24 mouse cellular contexts compared by ENCODE assay signal in genomic region chr1:169135542-169135941, GRCm38 (mm10).
"Had no signal": no experiment of that assay in that cellular context is flagged by ENCODE, and none has a peak within 500 bp of the region (broad histone marks: within the 10 kb centered on the region; RNA-seq: fewer than 3 reads in every experiment).

No protein-coding gene starts in this region.

- H3K9ac ChIP-seq: limb, embryonic 12.5 days; limb, embryonic 15.5 days; liver, embryonic 14.5 days; lung, embryonic 15.5 days; midbrain, embryonic 13.5 days; neural tube, embryonic 12.5 days; neural tube, embryonic 15.5 days had no signal

- H3K4me2 ChIP-seq: limb, embryonic 12.5 days; limb, embryonic 15.5 days; liver, embryonic 11.5 days; lung, embryonic 15.5 days; midbrain, embryonic 13.5 days; neural tube, embryonic 12.5 days; neural tube, embryonic 15.5 days had no signal

- H3K36me3 ChIP-seq: limb, embryonic 12.5 days; limb, embryonic 15.5 days; lung, embryonic 15.5 days; midbrain, embryonic 10.5 days; midbrain, embryonic 13.5 days; neural tube, embryonic 12.5 days; neural tube, embryonic 15.5 days had no signal

- H3K27me3 ChIP-seq: limb, embryonic 12.5 days; limb, embryonic 15.5 days; lung, embryonic 15.5 days; megakaryocyte, embryonic 14.5 days; midbrain, embryonic 13.5 days; neural tube, embryonic 12.5 days; neural tube, embryonic 15.5 days had no signal

- H3K4me3 ChIP-seq: layer of hippocampus, adult 2 months; limb, embryonic 12.5 days; limb, embryonic 15.5 days; lung, embryonic 15.5 days; megakaryocyte, embryonic 14.5 days; midbrain, embryonic 10.5 days; midbrain, embryonic 13.5 days; neural tube, embryonic 12.5 days; neural tube, embryonic 15.5 days had no signal

- H3K4me1 ChIP-seq: limb, embryonic 12.5 days; limb, embryonic 15.5 days; lung, embryonic 15.5 days; megakaryocyte, embryonic 14.5 days had no signal

- ATAC-seq: midbrain, embryonic 13.5 days had no signal

- H3K27ac ChIP-seq: kidney, postnatal 0 days; layer of hippocampus, adult 2 months; limb, embryonic 12.5 days; limb, embryonic 15.5 days; liver, embryonic 14.5 days; lung, embryonic 15.5 days; midbrain, embryonic 10.5 days; midbrain, embryonic 13.5 days; neural tube, embryonic 12.5 days; neural tube, embryonic 15.5 days; stomach, postnatal 0 days had no signal

- DNase-seq: kidney, postnatal 25 days; layer of hippocampus, adult 9-11 months; lung, adult 18-20 months; lung, postnatal 10 days; lung, postnatal 36 days; right cerebral cortex, adult 18-20 months; right cerebral cortex, postnatal 14 days; right cerebral cortex, postnatal 4 days; thymus, adult 2 months; thymus, postnatal 14 days; thymus, postnatal 4 days had no signal

- H3K9me3 ChIP-seq: limb, embryonic 12.5 days; limb, embryonic 15.5 days; lung, embryonic 15.5 days; midbrain, embryonic 10.5 days; midbrain, embryonic 13.5 days; neural tube, embryonic 12.5 days; neural tube, embryonic 15.5 days had no signal
